22 mouse cellular contexts compared by ENCODE assay signal in genomic region chr4:48039736-48040135, GRCm38 (mm10). TPM values are rescaled to one million over a fixed set of nuclear protein-coding genes. Genes with fewer than 3 reads are reported as not detected.
DNase-seq lines count a peak whose midpoint lies in the region; TF ChIP-seq lines count a peak whose summit lies in the region.
"Had no signal": no experiment of that assay in that cellular context is flagged by ENCODE, and none has a peak within 500 bp of the region (broad histone marks: within the 10 kb centered on the region; RNA-seq: fewer than 3 reads in every experiment).

No protein-coding gene starts in this region.

- TF ChIP-seq POLR2A in lung, adult 2 months (IDR thresholded peaks at IDR 0.05; ENCODE audit: borderline replicate concordance, extremely low read depth, low read depth, low read length): no peak

- peaks cover 4% of the 10 kb centered on the region; the same call in 1 of the 2 replicates for H3K4me1 ChIP-seq in lung, adult 2 months (ENCODE audit: control insufficient read depth, insufficient read depth, low read length)

- 76% methylated on average over 7 of the region's 7 CpGs for WGBS in lung, adult 2 months

- H3K4me3 ChIP-seq in lung, adult 2 months (replicated peaks; ENCODE audit: extremely low read depth, low read depth, low read length): no peak overlapping the region
- H3K4me3 ChIP-seq: embryonic facial prominence, embryonic 15.5 days; heart, embryonic 12.5 days; intestine, embryonic 15.5 days; limb, embryonic 15.5 days; lung, embryonic 15.5 days; midbrain, embryonic 12.5 days had no signal

- DNase-seq in CD4-positive helper T cell, adult 2 months (ENCODE audit: low read depth, low spot score): peak; percentile 85
- peak; percentile 82 for DNase-seq in CD4-positive, CD25-positive, alpha-beta regulatory T cell, adult 2 months (ENCODE audit: low read depth, low spot score)
- peak; percentile 80 for DNase-seq in induced T-regulatory cell, adult 2 months (ENCODE audit: low read depth)
- DNase-seq in thymus, postnatal 10 days (ENCODE audit: low spot score in 2 of 2): peak; percentile 27 to 42
- DNase-seq in lung, adult 2 months: no peak
- no peak for DNase-seq in left cerebral cortex, adult 9 months (ENCODE audit: low spot score in 2 of 2)
- DNase-seq in gastrocnemius, postnatal 4 days (ENCODE audit: low spot score in 2 of 2): no peak
- DNase-seq: adrenal gland, postnatal 10 days; cerebellum, adult 9-10 months; gastrocnemius, postnatal 10 days; heart, adult 18-20 months; heart, postnatal 10 days; kidney, adult 8-10 months; kidney, postnatal 10 days; layer of hippocampus, adult 9-11 months; left cerebral cortex, postnatal 4 days had no signal

- TF ChIP-seq CTCF in lung, adult 2 months (IDR thresholded peaks at IDR 0.05; ENCODE audit: insufficient read depth, low read length): no peak

RNA-seq across cellular contexts. Expression of gene Nr4a3, which starts 5.2 kb away (rescaled TPM):
- polyA plus RNA-seq in lung, adult 2 months (2012; rRNA removed): 2.4 and 10.3 TPM in 2 replicates
- total RNA-seq in gastrocnemius, postnatal 4 days (2021): 1 to 10 TPM; 1.5 to 1.6 TPM

Comparison
In these comparisons a context has a peak if more than half of its experiments do, and no peak if none do; other contexts are left out.
1. DNase-seq: peak in CD4-positive helper T cell, adult 2 months (single experiment), CD4-positive, CD25-positive, alpha-beta regulatory T cell, adult 2 months (single experiment), induced T-regulatory cell, adult 2 months (single experiment) and thymus, postnatal 10 days (2 of 2); none in lung, adult 2 months (single experiment), left cerebral cortex, adult 9 months (0 of 2) and gastrocnemius, postnatal 4 days (0 of 2).